Mouse (Mus musculus) forebrain, embryonic 13.5 days (tissue): ENCODE data around the gene Srgap3. TPM values are rescaled to one million over a fixed set of nuclear protein-coding genes. Genes with fewer than 3 reads are reported as not detected.

ENCODE experiments used
- ATAC-seq: fragments of 200-750 bp; cut with Nextera tagmentation; 2 replicates; pipeline ENCODE4 v1.8.0; 2017
- H3K27ac ChIP-seq: fragments of 300-500 bp; sonication (generic); 2 replicates; pipeline ENCODE4 v1.5.1; 2015; ENCODE audit warnings: inconsistent platforms, mild to moderate bottlenecking, moderate library complexity
- H3K27me3 ChIP-seq: fragments of 300-500 bp; sonication (generic); 2 replicates; pipeline ENCODE4 v1.6.1; 2015; ENCODE audit warnings: mild to moderate bottlenecking, inconsistent platforms
- H3K36me3 ChIP-seq: fragments of 300-500 bp; sonication (generic); 2 replicates; pipeline ENCODE4 v1.6.1; 2015; ENCODE audit warnings: mild to moderate bottlenecking, inconsistent platforms; ENCODE audit not compliant: poor library complexity, severe bottlenecking
- H3K4me1 ChIP-seq: fragments of 300-500 bp; sonication (generic); 2 replicates; pipeline ENCODE4 v1.6.1; 2015; ENCODE audit warnings: inconsistent platforms
- H3K4me2 ChIP-seq: fragments of 300-500 bp; sonication (generic); 2 replicates; pipeline ENCODE4 v1.6.1; 2015; ENCODE audit warnings: inconsistent platforms, mild to moderate bottlenecking, moderate library complexity
- H3K4me3 ChIP-seq: fragments of 300-500 bp; sonication (generic); 2 replicates; pipeline ENCODE4 v1.5.1; 2015; ENCODE audit warnings: mild to moderate bottlenecking, inconsistent platforms
- H3K9ac ChIP-seq: fragments of 300-500 bp; sonication (generic); 2 replicates; pipeline ENCODE4 v1.6.1; 2015; ENCODE audit warnings: mild to moderate bottlenecking, inconsistent platforms
- H3K9me3 ChIP-seq: fragments of 300-500 bp; sonication (generic); replicated peaks from 2 replicates; pipeline ENCODE4 v1.6.1; 2016; ENCODE audit warnings: inconsistent platforms
- WGBS: fragments of 180-500 bp; shearing (Covaris S2); methylation state at CpG from one replicate; pipeline ENCODE4 v1.1.7; 2015; 5-methylcytosine and 5-hydroxymethylcytosine counted together
- polyA plus RNA-seq: library from polyadenylated mRNA; unstranded; fragments of >200 nt; fragmentation: Nextera tagmentation; extraction: Ambion mirVana; gene quantifications from 2 replicates; pipeline ENCODE4 v1.2.1, GENCODE M21; 2015

Srgap3 gene
- polyA plus RNA-seq, 1 experiment from 2014 or later, result 30.1 TPM

- Histone ChIP-seq H3K4me3 (0 out of 2 replicates have a peak overlapping the region, but pooled peaks have one; percentile 9), H3K36me3 (0 out of 2 replicates have a peak, but pooled peaks cover 5% of the 10 kb centered on the region), H3K27ac (peak overlapping the region; percentile 97), H3K4me1 (peaks cover 63% of the 10 kb centered on the region), H3K9ac (peak overlapping the region; percentile 37), H3K4me2 (peak overlapping the region; percentile 43), H3K27me3 (no peaks in the 10 kb centered on the region), H3K9me3 (no peaks in the 10 kb centered on the region)
- ATAC-seq, result peak; percentile 41
- 2% methylated on average over 4 of the region's 4 CpGs for WGBS
Observed at GRCm38 (mm10) chr6:112902791-112903190, 44.3 kb downstream of the Srgap3 start.

GRCm38 (mm10) chr6:112900306-112900705 is 46.8 kb downstream of the Srgap3 start:
- Histone ChIP-seq H3K9me3 (no peaks in the 10 kb centered on the region), H3K4me2 (peak overlapping the region; percentile 29), H3K9ac (no peak overlapping the region), H3K4me3 (no peak overlapping the region), H3K36me3 (no peaks in the 10 kb centered on the region), H3K4me1 (peaks cover 81% of the 10 kb centered on the region), H3K27ac (peak overlapping the region; percentile 97), H3K27me3 (no peaks in the 10 kb centered on the region)
- peak; percentile 25; the same call in 1 of the 2 replicates for ATAC-seq
- 15% methylated on average over 6 of the region's 6 CpGs for WGBS

GRCm38 (mm10) chr6:112899711-112900110 is 47.4 kb downstream of the Srgap3 start:
- no peak for ATAC-seq
- H3K4me3 ChIP-seq, result no peak overlapping the region
- H3K27me3 ChIP-seq, result no peaks in the 10 kb centered on the region
- peaks cover 87% of the 10 kb centered on the region for H3K4me1 ChIP-seq
- H3K4me2 ChIP-seq, result peak overlapping the region; percentile 29; the same call in 1 of the 2 replicates
- H3K9me3 ChIP-seq, result no peaks in the 10 kb centered on the region
- H3K36me3 ChIP-seq, result no peaks in the 10 kb centered on the region
- peak overlapping the region; percentile 97 for H3K27ac ChIP-seq
- WGBS, result 50% methylated on average over 1 of the region's 1 CpGs
- H3K9ac ChIP-seq, result no peak overlapping the region

- Histone ChIP-seq H3K27ac (peak overlapping the region; percentile 97), H3K9ac (no peak overlapping the region), H3K4me2 (no peak overlapping the region), H3K36me3 (no peaks in the 10 kb centered on the region), H3K9me3 (no peaks in the 10 kb centered on the region), H3K4me1 (peaks cover 87% of the 10 kb centered on the region), H3K27me3 (no peaks in the 10 kb centered on the region), H3K4me3 (no peak overlapping the region)
- ATAC-seq, result no peak
- WGBS, result 75% methylated on average over 5 of the region's 5 CpGs
Observed at GRCm38 (mm10) chr6:112899276-112899675, 47.8 kb downstream of the Srgap3 start.

GRCm38 (mm10) chr6:112898435-112898834 is 48.6 kb downstream of the Srgap3 start:
- H3K4me1 ChIP-seq, result peaks cover 79% of the 10 kb centered on the region
- ATAC-seq, result no peak
- H3K27ac ChIP-seq, result peak overlapping the region; percentile 97; the same call in 1 of the 2 replicates
- no peaks in the 10 kb centered on the region for H3K27me3 ChIP-seq
- H3K9me3 ChIP-seq, result no peaks in the 10 kb centered on the region
- no peaks in the 10 kb centered on the region for H3K36me3 ChIP-seq
- no peak overlapping the region for H3K4me2 ChIP-seq
- H3K4me3 ChIP-seq, result no peak overlapping the region
- H3K9ac ChIP-seq, result no peak overlapping the region
- 69% methylated on average over 4 of the region's 4 CpGs for WGBS

- Histone ChIP-seq H3K27me3 (no peaks in the 10 kb centered on the region), H3K9me3 (no peaks in the 10 kb centered on the region), H3K4me3 (no peak overlapping the region), H3K4me2 (peak overlapping the region; percentile 45), H3K36me3 (0 out of 2 replicates have a peak, but pooled peaks cover 4% of the 10 kb centered on the region), H3K9ac (peak overlapping the region; percentile 45), H3K27ac (peak overlapping the region; percentile 85), H3K4me1 (peaks cover 58% of the 10 kb centered on the region)
- ATAC-seq, result peak; percentile 63
- 12% methylated on average over 11 of the region's 11 CpGs for WGBS
Observed at GRCm38 (mm10) chr6:112896372-112896771, 50.7 kb downstream of the Srgap3 start.

- H3K9me3 ChIP-seq, result no peaks in the 10 kb centered on the region
- peaks cover 15% of the 10 kb centered on the region for H3K36me3 ChIP-seq
- H3K4me3 ChIP-seq, result no peak overlapping the region
- no peak overlapping the region for H3K27ac ChIP-seq
- H3K4me2 ChIP-seq, result no peak overlapping the region
- ATAC-seq, result no peak
- H3K9ac ChIP-seq, result no peak overlapping the region
- WGBS, result 85% methylated on average over 2 of the region's 2 CpGs
- H3K27me3 ChIP-seq, result no peaks in the 10 kb centered on the region
- H3K4me1 ChIP-seq, result peaks cover 35% of the 10 kb centered on the region
Observed at GRCm38 (mm10) chr6:112890331-112890751, 56.7 kb downstream of the Srgap3 start.

- Histone ChIP-seq H3K4me3 (no peak overlapping the region), H3K4me2 (peak overlapping the region; percentile 51; the same call in 1 of the 2 replicates), H3K4me1 (peaks cover 82% of the 10 kb centered on the region), H3K9me3 (no peaks in the 10 kb centered on the region), H3K9ac (no peak overlapping the region; the same call in 1 of the 2 replicates), H3K36me3 (no peaks in the 10 kb centered on the region), H3K27ac (peak overlapping the region; percentile 97), H3K27me3 (no peaks in the 10 kb centered on the region)
- WGBS, result 59% methylated on average over 5 of the region's 5 CpGs
- ATAC-seq, result no peak
Observed at GRCm38 (mm10) chr6:112883588-112884135, 63.4 kb downstream of the Srgap3 start.

- Histone ChIP-seq H3K36me3 (no peaks in the 10 kb centered on the region), H3K9me3 (no peaks in the 10 kb centered on the region), H3K27ac (peak overlapping the region; percentile 91), H3K27me3 (no peaks in the 10 kb centered on the region), H3K4me1 (peaks cover 69% of the 10 kb centered on the region), H3K4me3 (no peak overlapping the region), H3K4me2 (peak overlapping the region; percentile 15; the same call in 1 of the 2 replicates), H3K9ac (peak overlapping the region; percentile 38)
- 7% methylated on average over 5 of the region's 5 CpGs for WGBS
- ATAC-seq, result peak; percentile 85
Observed at GRCm38 (mm10) chr6:112880048-112880534, 67.0 kb downstream of the Srgap3 start.

GRCm38 (mm10) chr6:112879154-112879553 is 67.9 kb downstream of the Srgap3 start:
- Histone ChIP-seq H3K4me1 (peaks cover 59% of the 10 kb centered on the region), H3K27ac (peak overlapping the region; percentile 91), H3K36me3 (no peaks in the 10 kb centered on the region), H3K4me3 (no peak overlapping the region), H3K4me2 (no peak overlapping the region), H3K9me3 (no peaks in the 10 kb centered on the region), H3K9ac (no peak overlapping the region), H3K27me3 (no peaks in the 10 kb centered on the region)
- 68% methylated on average over 5 of the region's 5 CpGs for WGBS
- peak; percentile 14; the same call in 1 of the 2 replicates for ATAC-seq

- Histone ChIP-seq H3K4me1 (peaks cover 44% of the 10 kb centered on the region), H3K27me3 (no peaks in the 10 kb centered on the region), H3K4me2 (no peak overlapping the region), H3K4me3 (no peak overlapping the region), H3K9me3 (no peaks in the 10 kb centered on the region), H3K27ac (no peak overlapping the region), H3K9ac (no peak overlapping the region), H3K36me3 (peaks cover 7% of the 10 kb centered on the region)
- WGBS, result 71% methylated on average over 9 of the region's 9 CpGs
- ATAC-seq, result no peak
Observed at GRCm38 (mm10) chr6:112873089-112873835, 73.8 kb downstream of the Srgap3 start.

GRCm38 (mm10) chr6:112871241-112871780 is 75.8 kb downstream of the Srgap3 start:
- Histone ChIP-seq H3K27me3 (no peaks in the 10 kb centered on the region), H3K9me3 (no peaks in the 10 kb centered on the region), H3K36me3 (peaks cover 7% of the 10 kb centered on the region), H3K27ac (peak overlapping the region; percentile 10; the same call in 1 of the 2 replicates), H3K4me2 (no peak overlapping the region), H3K4me1 (peaks cover 54% of the 10 kb centered on the region), H3K4me3 (no peak overlapping the region), H3K9ac (no peak overlapping the region)
- ATAC-seq, result no peak
- 81% methylated on average over 7 of the region's 7 CpGs for WGBS
